Mouse (Mus musculus): ENCODE data around the gene Rps15.
A peak's percentile ranks its signal among the peaks of the same experiment; 100 is the strongest.

Rps15 gene

GRCm38 (mm10) chr10:80315315-80315714 is 23.1 kb downstream of the Rps15 start:
- no peak for DNase-seq (ENCODE audit: low spot score)

- no peak for DNase-seq (ENCODE audit: low spot score)
These were observed 24.1 kb downstream of the Rps15 start for GRCm38 (mm10) chr10:80316359-80316781.

GRCm38 (mm10) chr10:80317011-80317410 is 24.8 kb downstream of the Rps15 start:
- no peak for DNase-seq (ENCODE audit: low spot score)

- peak; percentile 90 for DNase-seq (ENCODE audit: low spot score)
These were observed 28.1 kb downstream of the Rps15 start, which contains the start of gene 2310011J03Rik for GRCm38 (mm10) chr10:80320340-80320760. Gene 2310011J03Rik (minus strand): TSS chr10:80320537.

- DNase-seq (ENCODE audit: low spot score): no peak
These were observed 28.9 kb downstream of the Rps15 start for GRCm38 (mm10) chr10:80321014-80321669.

GRCm38 (mm10) chr10:80321670-80322581 is 29.7 kb downstream of the Rps15 start:
- DNase-seq (ENCODE audit: low spot score): no peak

- no peak for DNase-seq (ENCODE audit: low spot score)
These were observed 30.6 kb downstream of the Rps15 start for GRCm38 (mm10) chr10:80322811-80323211.

GRCm38 (mm10) chr10:80323261-80324119 is 31.2 kb downstream of the Rps15 start:
- peak; percentile 80 for DNase-seq (ENCODE audit: low spot score)

GRCm38 (mm10) chr10:80324120-80325037 is 32.1 kb downstream of the Rps15 start:
- DNase-seq (ENCODE audit: low spot score): no peak

GRCm38 (mm10) chr10:80325045-80325444 is 32.8 kb downstream of the Rps15 start:
- no peak for DNase-seq (ENCODE audit: low spot score)

- peak; percentile 99 for DNase-seq (ENCODE audit: low spot score)
These were observed 37.2 kb downstream of the Rps15 start, which contains the start of the genes Pcsk4 and Reep6 for GRCm38 (mm10) chr10:80329273-80330081. Gene Pcsk4 (minus strand): TSS chr10:80329498. Gene Reep6 (plus strand): TSS chr10:80329953.

- DNase-seq (ENCODE audit: low spot score): no peak
These were observed 37.8 kb downstream of the Rps15 start for GRCm38 (mm10) chr10:80330084-80330483.

- DNase-seq (ENCODE audit: low spot score): no peak
These were observed 38.6 kb downstream of the Rps15 start for GRCm38 (mm10) chr10:80330888-80331287.

GRCm38 (mm10) chr10:80331636-80332524 is 39.6 kb downstream of the Rps15 start:
- peak; percentile 91 for DNase-seq (ENCODE audit: low spot score)

- no peak for DNase-seq (ENCODE audit: low spot score)
These were observed 40.3 kb downstream of the Rps15 start for GRCm38 (mm10) chr10:80332525-80332989.

GRCm38 (mm10) chr10:80336263-80336662 is 44.0 kb downstream of the Rps15 start:
- no peak for DNase-seq (ENCODE audit: low spot score)

- peak; percentile 85 for DNase-seq (ENCODE audit: low spot score)
These were observed 47.9 kb downstream of the Rps15 start for GRCm38 (mm10) chr10:80339941-80340750.

GRCm38 (mm10) chr10:80341026-80341425 is 48.8 kb downstream of the Rps15 start:
- no peak for DNase-seq (ENCODE audit: low spot score)

Data from yolk sac, embryonic 10.5 days (tissue).